Mouse (Mus musculus) liver, embryonic 11.5 days (tissue): ENCODE data around the gene Hnf1a. TPM values are rescaled to one million over a fixed set of nuclear protein-coding genes. Genes with fewer than 3 reads are reported as not detected.

ENCODE experiments used
- ATAC-seq: fragments of 200-750 bp; cut with Nextera tagmentation; replicated peaks from 2 replicates; pipeline ENCODE4 v1.8.0; 2017; ENCODE audit warnings: moderate number of reproducible peaks, mild to moderate bottlenecking, moderate TSS enrichment, moderate library complexity; ENCODE audit not compliant: low FRiP score
- DNase-seq: peaks from one replicate; pipeline ENCODE4 v3.0.0-alpha.2; 2017; ENCODE audit warnings: low spot score
- H3K27ac ChIP-seq: fragments of 300-500 bp; sonication (generic); 2 replicates; pipeline ENCODE4 v1.5.1; 2014; ENCODE audit warnings: mild to moderate bottlenecking, low read depth, low read length, control low read depth
- H3K27me3 ChIP-seq: fragments of 300-500 bp; sonication (generic); replicated peaks from 2 replicates; pipeline ENCODE4 v1.6.1; 2014; ENCODE audit warnings: low read length, mixed read lengths; ENCODE audit not compliant: control insufficient read depth, insufficient read depth
- H3K36me3 ChIP-seq: fragments of 300-500 bp; sonication (generic); 2 replicates; pipeline ENCODE4 v1.6.1; 2014; ENCODE audit warnings: mild to moderate bottlenecking, low read length, moderate library complexity, mixed read lengths; ENCODE audit not compliant: control insufficient read depth, insufficient read depth
- H3K4me1 ChIP-seq: fragments of 300-500 bp; sonication (generic); replicated peaks from 2 replicates; pipeline ENCODE4 v1.6.1; 2014; ENCODE audit warnings: low read length, mixed read lengths; ENCODE audit not compliant: control insufficient read depth, insufficient read depth
- H3K4me2 ChIP-seq: fragments of 300-500 bp; sonication (generic); 2 replicates; pipeline ENCODE4 v1.6.1; 2014; ENCODE audit warnings: mild to moderate bottlenecking, control low read depth, moderate library complexity
- H3K4me3 ChIP-seq: fragments of 300-500 bp; sonication (generic); 2 replicates; pipeline ENCODE4 v1.5.1; 2014; ENCODE audit warnings: low read depth, low read length, control low read depth
- H3K9ac ChIP-seq: fragments of 300-500 bp; sonication (generic); 2 replicates; pipeline ENCODE4 v1.6.1; 2014; ENCODE audit warnings: low read depth, low read length, control low read depth
- H3K9me3 ChIP-seq: fragments of 300-500 bp; sonication (generic); 2 replicates; pipeline ENCODE4 v1.6.1; 2016; ENCODE audit warnings: low read length, inconsistent platforms, mixed read lengths; ENCODE audit not compliant: control insufficient read depth
- WGBS: fragments of 180-500 bp; shearing (Covaris S2); extraction: QIAGEN DNeasy Blood & Tissue Kit; methylation state at CpG from one replicate; pipeline ENCODE4 v1.1.7; 2014; 5-methylcytosine and 5-hydroxymethylcytosine counted together
- polyA plus RNA-seq: library from polyadenylated mRNA; unstranded; fragments of >200 nt; fragmentation: Nextera tagmentation; extraction: Ambion mirVana; gene quantifications from 2 replicates; pipeline ENCODE4 v1.2.1, GENCODE M21; 2014

Hnf1a gene
- polyA plus RNA-seq, 1 experiment from 2014 or later, result 4.1 TPM

DNA sequence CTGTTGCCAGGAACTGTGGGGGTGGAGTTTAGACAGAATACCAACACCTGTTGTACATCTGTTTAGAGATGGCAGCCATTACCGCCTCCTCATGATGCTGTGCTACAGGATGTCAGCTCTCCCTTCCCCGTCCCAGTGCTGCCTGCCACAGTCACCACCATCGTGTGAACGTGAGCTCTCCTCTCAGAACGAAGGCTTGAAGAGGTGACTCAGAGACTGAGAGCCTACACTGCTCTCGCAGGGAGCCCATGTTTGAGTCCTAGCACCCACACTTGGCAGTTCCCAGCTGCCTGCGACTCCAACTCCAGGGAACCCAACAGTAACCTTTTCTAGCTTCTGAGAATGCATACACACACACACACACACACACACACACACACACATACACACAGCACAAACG lies 56.0 kb downstream of the Hnf1a start:
- Histone ChIP-seq H3K27ac (no peak overlapping the region), H3K36me3 (no peaks in the 10 kb centered on the region), H3K4me1 (0 out of 2 replicates have a peak, but pooled peaks cover 3% of the 10 kb centered on the region), H3K27me3 (no peaks in the 10 kb centered on the region), H3K4me3 (no peak overlapping the region), H3K9ac (no peak overlapping the region), H3K4me2 (no peak overlapping the region), H3K9me3 (no peaks in the 10 kb centered on the region)
- 67% methylated on average over 8 of the region's 8 CpGs for WGBS
- no peak for DNase-seq
- ATAC-seq, result no peak

DNA sequence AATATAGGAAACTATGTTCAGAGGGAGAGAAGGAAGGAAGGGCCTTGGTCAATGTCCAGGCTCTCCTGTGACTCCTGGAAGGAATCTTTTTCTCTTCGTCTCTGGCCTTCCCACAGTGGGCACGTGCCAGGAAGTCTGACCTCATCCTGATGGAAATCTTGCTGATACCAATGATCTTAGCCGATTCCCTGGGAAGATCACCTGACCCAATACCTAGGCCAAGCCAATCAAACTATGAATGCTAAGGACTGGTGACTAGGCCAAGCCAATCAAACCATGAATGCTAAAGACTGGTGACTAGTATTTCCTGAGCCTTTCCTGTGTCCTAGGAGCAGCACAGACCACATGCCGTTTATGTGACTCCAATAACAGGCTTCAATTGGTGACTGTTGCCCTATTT lies 57.2 kb downstream of the Hnf1a start:
- Histone ChIP-seq H3K9me3 (no peaks in the 10 kb centered on the region), H3K27ac (no peak overlapping the region), H3K4me3 (no peak overlapping the region), H3K27me3 (no peaks in the 10 kb centered on the region), H3K4me2 (no peak overlapping the region), H3K9ac (no peak overlapping the region), H3K4me1 (0 out of 2 replicates have a peak, but pooled peaks cover 3% of the 10 kb centered on the region), H3K36me3 (no peaks in the 10 kb centered on the region)
- 64% methylated on average over 4 of the region's 4 CpGs for WGBS
- ATAC-seq, result no peak
- no peak for DNase-seq

DNA sequence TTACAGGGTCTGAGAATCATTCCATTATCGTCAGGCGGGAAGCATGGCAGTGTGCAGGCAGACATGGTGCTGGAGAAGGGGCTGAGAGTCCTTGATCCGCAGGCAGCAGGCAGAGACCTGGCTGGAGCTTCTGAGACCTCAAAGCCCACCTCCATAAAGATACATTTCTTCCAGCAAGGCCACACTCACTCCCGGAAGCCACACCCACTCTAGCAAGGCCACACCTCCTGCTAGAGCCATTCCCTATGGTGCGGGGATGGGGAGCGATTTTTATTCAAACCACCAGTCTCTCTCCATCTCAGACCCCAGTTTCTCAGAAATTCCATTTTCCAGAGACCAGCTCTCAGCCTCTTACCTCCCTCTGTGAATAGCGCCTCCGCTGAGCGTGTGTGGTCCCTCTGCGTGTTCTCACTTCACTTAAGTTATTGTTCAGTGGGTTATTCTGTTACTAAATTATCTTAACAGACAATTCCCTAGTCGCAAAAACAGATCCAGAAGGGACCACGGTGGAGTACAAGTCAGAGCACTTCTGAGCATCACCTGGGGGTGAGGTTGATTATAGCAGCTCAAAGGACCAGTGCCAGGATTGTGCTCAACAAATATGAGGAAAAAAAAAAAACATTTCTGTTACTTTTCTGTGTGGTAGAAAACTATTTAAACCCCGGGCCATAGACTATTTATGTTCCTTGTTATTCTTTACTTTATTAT lies 62.1 kb downstream of the Hnf1a start:
- ATAC-seq (no peak), DNase-seq (no peak)
- 51% methylated on average over 13 of the region's 13 CpGs for WGBS
- H3K27me3 ChIP-seq, result no peaks in the 10 kb centered on the region
- H3K4me1 ChIP-seq, result no peaks in the 10 kb centered on the region
- no peaks in the 10 kb centered on the region; the same call in 1 of the 2 replicates for H3K9me3 ChIP-seq
- H3K9ac ChIP-seq, result no peak overlapping the region
- no peak overlapping the region for H3K4me3 ChIP-seq
- no peak overlapping the region for H3K4me2 ChIP-seq
- no peak overlapping the region for H3K27ac ChIP-seq
- no peaks in the 10 kb centered on the region for H3K36me3 ChIP-seq

DNA sequence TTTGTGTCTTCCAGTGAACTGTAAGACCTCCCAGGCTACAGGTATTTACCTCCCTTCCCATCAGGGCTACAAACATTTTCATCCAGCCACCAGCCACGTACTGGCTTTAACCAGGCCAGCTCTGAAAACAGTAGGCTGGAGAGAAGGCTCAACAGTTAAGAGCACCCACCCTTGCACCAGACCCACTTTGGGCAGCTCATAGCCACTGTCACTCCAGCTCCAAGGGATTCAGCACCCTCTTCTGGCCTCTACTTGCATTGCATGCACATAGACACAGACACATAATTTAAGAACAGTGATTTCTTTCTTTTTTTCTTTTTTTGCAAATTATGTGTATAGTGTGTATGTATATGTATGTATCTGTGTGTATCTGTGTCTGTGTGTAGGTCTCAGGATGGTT lies 68.5 kb downstream of the Hnf1a start:
- Histone ChIP-seq H3K4me1 (0 out of 2 replicates have a peak, but pooled peaks cover 1% of the 10 kb centered on the region), H3K9ac (no peak overlapping the region), H3K27ac (no peak overlapping the region), H3K27me3 (peaks cover 2% of the 10 kb centered on the region; the same call in 1 of the 2 replicates), H3K4me3 (no peak overlapping the region), H3K9me3 (no peaks in the 10 kb centered on the region; the same call in 1 of the 2 replicates), H3K4me2 (no peak overlapping the region), H3K36me3 (no peaks in the 10 kb centered on the region)
- 32% methylated on average over 1 of the region's 1 CpGs for WGBS
- DNase-seq (no peak), ATAC-seq (no peak)

Other genes starting within 250 kb of the Hnf1a start
- gene Ankrd13a, start 196.4 kb downstream of the Hnf1a start, polyA plus RNA-seq, result 81.2 and 96.5 TPM in 2 replicates
- gene Git2, start 195.6 kb downstream of the Hnf1a start, polyA plus RNA-seq, result 37.5 and 46.1 TPM in 2 replicates
- 70.3 and 75.6 TPM in 2 replicates for gene 1500011B03Rik, start 147.6 kb downstream of the Hnf1a start, polyA plus RNA-seq
- not detected in 2 replicates for gene 4930519G04Rik, start 117.4 kb downstream of the Hnf1a start, polyA plus RNA-seq
- gene Gm9936, start 112.4 kb downstream of the Hnf1a start, polyA plus RNA-seq, result 0.12 TPM in 1 of 2 replicates, not detected in the other
- gene Oasl2, start 74.2 kb downstream of the Hnf1a start, polyA plus RNA-seq, result 4.1 and 4.4 TPM in 2 replicates
- 0.36 and 0.55 TPM in 2 replicates for gene Oasl1, start 47.9 kb downstream of the Hnf1a start, polyA plus RNA-seq
- 37.1 and 40.3 TPM in 2 replicates for gene 2210016L21Rik, start 28.9 kb downstream of the Hnf1a start, polyA plus RNA-seq
- gene Sppl3, start 40.0 kb upstream of the Hnf1a start, polyA plus RNA-seq, result 14.8 and 17.6 TPM in 2 replicates
- 19.5 and 25.1 TPM in 2 replicates for gene Gm10401, start 127.2 kb upstream of the Hnf1a start, polyA plus RNA-seq
- gene Acads, start 148.3 kb upstream of the Hnf1a start, polyA plus RNA-seq, result 35.5 and 37.4 TPM in 2 replicates
- 26.8 and 27.3 TPM in 2 replicates for gene Unc119b, start 163.9 kb upstream of the Hnf1a start, polyA plus RNA-seq
- 56.2 and 59.5 TPM in 2 replicates for gene Mlec, start 187.1 kb upstream of the Hnf1a start, polyA plus RNA-seq
- 0.89 and 1.4 TPM in 2 replicates for gene Cabp1, start 223.3 kb upstream of the Hnf1a start, polyA plus RNA-seq